Mouse (Mus musculus): ENCODE data around the gene Got1.

GRCm38 (mm10) chr19:43517320-43517719 is 7.1 kb downstream of the Got1 start:
- TF ChIP-seq GATA1 (IDR thresholded peaks at IDR 0.05; ENCODE audit: low read length) = no peak
- no peak for TF ChIP-seq TAL1 (IDR thresholded peaks at IDR 0.05; ENCODE audit: low read length)
